Mouse (Mus musculus): ENCODE measurements at regions not wholly inside any gene's neighbourhood (a gene's known extent, or its start where the extent isn't known, plus 50 kb on each side); places are given as distances from the start of the nearest gene placed in this dataset.

DNA sequence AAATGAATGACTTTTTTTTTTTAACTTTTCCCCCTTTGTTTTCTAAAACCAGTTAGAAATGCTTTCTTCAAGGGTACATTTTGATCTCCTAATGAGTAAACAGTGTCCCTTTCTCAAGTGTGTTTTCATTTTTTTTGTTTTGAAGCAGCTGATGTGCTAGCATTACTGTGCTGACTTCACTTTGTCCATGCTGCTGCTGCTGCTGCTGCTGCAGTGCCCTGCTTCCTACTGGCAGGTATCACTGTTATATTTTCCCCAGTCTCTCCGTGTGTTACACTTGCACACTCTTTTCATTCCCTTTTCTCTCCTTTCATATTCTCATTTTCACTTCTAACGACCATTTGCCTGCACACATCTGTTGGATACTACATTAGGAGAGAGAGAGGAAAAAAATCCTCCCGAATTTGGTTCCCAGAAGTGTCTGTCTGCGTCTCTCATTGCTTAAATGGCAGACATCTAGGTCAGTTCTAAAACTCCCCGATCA lies 266.0 kb downstream of the Cd109 start:
- DNase-seq (ENCODE audit: low read depth in 3 of 3, low spot score in 3 of 3) (no peak), ATAC-seq (ENCODE audit: insufficient read depth) (no peak)
- Histone ChIP-seq H3K4me1 (replicated peaks; ENCODE audit: control insufficient read depth in 2 of 2, insufficient read depth in 2 of 2, low read length in 1 of 2) (no peaks in the 10 kb centered on the region), H3K9ac (replicated peaks) (no peak overlapping the region), H3K27me3 (ENCODE audit: control insufficient read depth, insufficient read depth, low read length) (no peaks in the 10 kb centered on the region), H3K4me2 (ENCODE audit: low read depth) (no peak overlapping the region), H3K36me3 (replicated peaks; ENCODE audit: control insufficient read depth, insufficient read depth, low read depth) (no peaks in the 10 kb centered on the region), H3K27ac (no peak overlapping the region), H3K4me3 (ENCODE audit: insufficient read depth in 1 of 2, low read depth in 2 of 2, low read length in 2 of 2) (no peak overlapping the region), H3K9me3 (ENCODE audit: control insufficient read depth, low read length) (no peaks in the 10 kb centered on the region)
- 50% methylated on average over 5 of the region's 5 CpGs for WGBS (ENCODE audit: insufficient replicate concordance)
- no peak for TF ChIP-seq CTCF (IDR thresholded peaks at IDR 0.05; ENCODE audit: low read depth)
- TF ChIP-seq EP300 (IDR thresholded peaks at IDR 0.05; ENCODE audit: low read depth): no peak

- ATAC-seq (ENCODE audit: insufficient read depth) (no peak), DNase-seq (ENCODE audit: low read depth in 3 of 3, low spot score in 3 of 3) (no peak)
- no peaks in the 10 kb centered on the region for H3K36me3 ChIP-seq (replicated peaks; ENCODE audit: control insufficient read depth, insufficient read depth, low read depth)
- no peaks in the 10 kb centered on the region for H3K9me3 ChIP-seq (ENCODE audit: control insufficient read depth, low read length)
- no peak overlapping the region for H3K9ac ChIP-seq (replicated peaks)
- H3K27ac ChIP-seq: no peak overlapping the region
- H3K4me2 ChIP-seq (ENCODE audit: low read depth): no peak overlapping the region
- H3K4me1 ChIP-seq (replicated peaks; ENCODE audit: control insufficient read depth in 2 of 2, insufficient read depth in 2 of 2, low read length in 1 of 2): no peaks in the 10 kb centered on the region
- no peaks in the 10 kb centered on the region for H3K27me3 ChIP-seq (ENCODE audit: control insufficient read depth, insufficient read depth, low read length)
- H3K4me3 ChIP-seq (ENCODE audit: insufficient read depth in 1 of 2, low read depth in 2 of 2, low read length in 2 of 2): no peak overlapping the region
- TF ChIP-seq CTCF (IDR thresholded peaks at IDR 0.05; ENCODE audit: low read depth) (no peak), EP300 (IDR thresholded peaks at IDR 0.05; ENCODE audit: low read depth) (no peak)
- WGBS (ENCODE audit: insufficient replicate concordance): 70% methylated on average over 9 of the region's 9 CpGs
Measured at GRCm38 (mm10) chr9:78903211-78903610, 287.9 kb downstream of the Cd109 start.

DNA sequence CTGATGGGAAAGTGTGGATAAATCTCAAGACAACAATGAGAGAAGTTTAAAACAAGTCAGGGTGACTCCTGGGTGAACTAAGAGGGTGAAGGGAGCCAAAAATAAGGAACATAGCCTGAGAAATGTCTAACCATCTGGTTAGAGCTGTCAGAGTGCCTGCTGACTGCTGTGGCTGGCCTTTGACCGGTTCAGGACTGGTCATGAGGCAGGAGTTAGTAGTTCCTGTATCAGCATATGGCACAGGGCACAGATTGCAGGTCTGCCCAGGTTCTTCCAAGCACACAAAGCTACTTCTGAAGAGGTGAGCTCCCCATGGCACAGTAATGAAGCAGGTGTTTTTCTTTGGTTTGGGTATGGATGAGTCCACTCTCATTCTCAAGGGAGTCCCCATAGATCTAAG lies 302.0 kb downstream of the Cd109 start:
- no peak for ATAC-seq (ENCODE audit: insufficient read depth)
- Histone ChIP-seq H3K9me3 (ENCODE audit: control insufficient read depth, low read length) (no peaks in the 10 kb centered on the region), H3K4me2 (ENCODE audit: low read depth) (no peak overlapping the region), H3K9ac (replicated peaks) (no peak overlapping the region), H3K4me1 (replicated peaks; ENCODE audit: control insufficient read depth in 2 of 2, insufficient read depth in 2 of 2, low read length in 1 of 2) (no peaks in the 10 kb centered on the region), H3K4me3 (ENCODE audit: insufficient read depth in 1 of 2, low read depth in 2 of 2, low read length in 2 of 2) (no peak overlapping the region), H3K27me3 (ENCODE audit: control insufficient read depth, insufficient read depth, low read length) (no peaks in the 10 kb centered on the region), H3K27ac (no peak overlapping the region), H3K36me3 (replicated peaks; ENCODE audit: control insufficient read depth, insufficient read depth, low read depth) (no peaks in the 10 kb centered on the region)
- TF ChIP-seq EP300 (IDR thresholded peaks at IDR 0.05; ENCODE audit: low read depth) (no peak), CTCF (IDR thresholded peaks at IDR 0.05; ENCODE audit: low read depth) (no peak)
- 27% methylated on average over 1 of the region's 1 CpGs for WGBS (ENCODE audit: insufficient replicate concordance)
- no peak for DNase-seq (ENCODE audit: low read depth in 3 of 3, low spot score in 3 of 3)

DNA sequence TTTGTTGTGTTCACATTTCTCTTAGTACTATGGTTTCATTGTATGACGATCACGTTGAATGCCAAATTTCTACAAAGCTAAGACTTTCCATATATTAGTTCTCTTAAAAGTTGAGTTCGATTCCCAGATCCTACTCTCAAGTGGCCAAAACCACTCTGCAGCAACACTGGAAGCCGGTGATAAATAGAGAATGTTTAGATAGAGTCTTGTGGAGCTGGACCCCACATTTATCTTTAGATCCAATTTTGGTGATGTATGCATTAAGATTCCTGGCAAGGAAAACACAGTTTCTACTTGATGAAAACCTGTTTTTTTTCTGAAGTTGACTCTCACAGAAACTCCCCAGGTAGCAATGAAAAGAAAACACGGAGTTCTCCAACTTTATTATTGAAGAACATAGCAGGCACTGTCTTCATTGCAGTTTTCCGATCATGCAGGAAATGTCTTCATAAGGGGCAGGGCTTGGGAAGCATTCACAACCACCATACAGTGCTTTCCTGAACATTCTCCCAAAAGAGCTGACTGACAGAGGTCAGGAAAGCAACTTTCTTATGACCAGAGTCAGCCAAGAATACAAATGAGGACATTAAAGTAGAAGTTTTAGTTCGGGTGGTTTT lies 310.7 kb downstream of the Cd109 start:
- Histone ChIP-seq H3K4me1 (replicated peaks; ENCODE audit: control insufficient read depth in 2 of 2, insufficient read depth in 2 of 2, low read length in 1 of 2) (no peaks in the 10 kb centered on the region), H3K9me3 (ENCODE audit: control insufficient read depth, low read length) (no peaks in the 10 kb centered on the region), H3K36me3 (replicated peaks; ENCODE audit: control insufficient read depth, insufficient read depth, low read depth) (no peaks in the 10 kb centered on the region), H3K27ac (no peak overlapping the region), H3K9ac (replicated peaks) (no peak overlapping the region), H3K4me3 (ENCODE audit: insufficient read depth in 1 of 2, low read depth in 2 of 2, low read length in 2 of 2) (no peak overlapping the region), H3K27me3 (ENCODE audit: control insufficient read depth, insufficient read depth, low read length) (no peaks in the 10 kb centered on the region), H3K4me2 (ENCODE audit: low read depth) (no peak overlapping the region)
- no peak for TF ChIP-seq EP300 (IDR thresholded peaks at IDR 0.05; ENCODE audit: low read depth)
- TF ChIP-seq CTCF (IDR thresholded peaks at IDR 0.05; ENCODE audit: low read depth): no peak
- DNase-seq (ENCODE audit: low read depth in 3 of 3, low spot score in 3 of 3) (no peak), ATAC-seq (ENCODE audit: insufficient read depth) (no peak)
- WGBS (ENCODE audit: insufficient replicate concordance): 62% methylated on average over 7 of the region's 7 CpGs

DNA sequence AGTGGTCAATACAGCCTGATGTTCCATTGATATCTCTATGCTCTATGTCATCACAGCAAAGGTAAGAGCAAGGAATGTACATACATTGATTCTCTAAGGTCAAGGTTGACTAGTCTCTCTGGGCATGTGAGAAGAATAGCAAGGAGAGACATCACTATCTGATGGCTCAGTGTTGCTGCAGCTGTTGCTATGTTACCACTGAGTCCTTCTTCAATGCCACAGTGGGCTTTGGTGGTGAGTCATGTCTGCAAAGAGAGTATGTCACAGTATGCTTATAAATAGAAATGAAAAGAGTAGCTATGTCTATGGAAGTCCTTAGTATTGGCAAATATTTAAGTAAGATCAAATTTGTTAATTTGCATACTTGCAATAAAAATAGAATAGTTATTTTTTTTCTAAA lies 326.3 kb downstream of the Cd109 start:
- Histone ChIP-seq H3K4me1 (replicated peaks; ENCODE audit: control insufficient read depth in 2 of 2, insufficient read depth in 2 of 2, low read length in 1 of 2) (no peaks in the 10 kb centered on the region), H3K36me3 (replicated peaks; ENCODE audit: control insufficient read depth, insufficient read depth, low read depth) (no peaks in the 10 kb centered on the region), H3K9me3 (ENCODE audit: control insufficient read depth, low read length) (no peaks in the 10 kb centered on the region), H3K4me3 (ENCODE audit: insufficient read depth in 1 of 2, low read depth in 2 of 2, low read length in 2 of 2) (no peak overlapping the region), H3K9ac (replicated peaks) (no peak overlapping the region), H3K4me2 (ENCODE audit: low read depth) (no peak overlapping the region), H3K27ac (no peak overlapping the region), H3K27me3 (ENCODE audit: control insufficient read depth, insufficient read depth, low read length) (no peaks in the 10 kb centered on the region)
- TF ChIP-seq EP300 (IDR thresholded peaks at IDR 0.05; ENCODE audit: low read depth) (no peak), CTCF (IDR thresholded peaks at IDR 0.05; ENCODE audit: low read depth) (no peak)
- ATAC-seq (ENCODE audit: insufficient read depth) (no peak), DNase-seq (ENCODE audit: low read depth in 3 of 3, low spot score in 3 of 3) (no peak)
